Mouse (Mus musculus): ENCODE measurements around the gene Fam13c.
"Not testable (repeated sequence)": the region's sequence is repeated elsewhere in the genome, so short reads cannot be mapped to it uniquely, and the experiment has no call there.

Fam13c gene

GRCm38 (mm10) chr10:70439676-70440521 lies at the start of gene Fam13c:
Fam13c (plus strand) TSS chr10:70440481.
- no peak for DNase-seq (ENCODE audit: low read depth in 1 of 2, low spot score in 2 of 2)

- no peak for DNase-seq (ENCODE audit: low read depth in 1 of 2, low spot score in 2 of 2)
Observed at GRCm38 (mm10) chr10:70395900-70396299, 44.4 kb upstream of the Fam13c start.

- no peak for DNase-seq (ENCODE audit: low read depth in 1 of 2, low spot score in 2 of 2)
Observed at GRCm38 (mm10) chr10:70398224-70398623, 42.1 kb upstream of the Fam13c start.

GRCm38 (mm10) chr10:70402006-70402405 lies 38.3 kb upstream of the Fam13c start:
- no peak for DNase-seq (ENCODE audit: low read depth in 1 of 2, low spot score in 2 of 2)

- DNase-seq (ENCODE audit: low read depth in 1 of 2, low spot score in 2 of 2), result no peak
Observed at GRCm38 (mm10) chr10:70402711-70403110, 37.6 kb upstream of the Fam13c start.

- no peak for DNase-seq (ENCODE audit: low read depth in 1 of 2, low spot score in 2 of 2)
Observed at GRCm38 (mm10) chr10:70417811-70418486, 22.3 kb upstream of the Fam13c start.

GRCm38 (mm10) chr10:70419282-70420264 lies 20.7 kb upstream of the Fam13c start:
- no peak for DNase-seq (ENCODE audit: low read depth in 1 of 2, low spot score in 2 of 2)

- no peak for DNase-seq (ENCODE audit: low read depth in 1 of 2, low spot score in 2 of 2)
Observed at GRCm38 (mm10) chr10:70426373-70426772, 13.9 kb upstream of the Fam13c start.

- no peak for DNase-seq (ENCODE audit: low read depth in 1 of 2, low spot score in 2 of 2)
Observed at GRCm38 (mm10) chr10:70428121-70428662, 12.1 kb upstream of the Fam13c start.

GRCm38 (mm10) chr10:70429341-70429740 lies 10.9 kb upstream of the Fam13c start:
- DNase-seq (ENCODE audit: low read depth in 1 of 2, low spot score in 2 of 2), result no peak

GRCm38 (mm10) chr10:70433334-70433733 lies 6.9 kb upstream of the Fam13c start:
- DNase-seq (ENCODE audit: low read depth in 1 of 2, low spot score in 2 of 2), result no peak

- not testable (repeated sequence) for DNase-seq (ENCODE audit: low read depth in 1 of 2, low spot score in 2 of 2)
Observed at GRCm38 (mm10) chr10:70433736-70434135, 6.5 kb upstream of the Fam13c start.

- no peak for DNase-seq (ENCODE audit: low read depth in 1 of 2, low spot score in 2 of 2)
Observed at GRCm38 (mm10) chr10:70436656-70437055, 3.6 kb upstream of the Fam13c start.

- no peak for DNase-seq (ENCODE audit: low read depth in 1 of 2, low spot score in 2 of 2)
Observed at GRCm38 (mm10) chr10:70437289-70437688, 3.0 kb upstream of the Fam13c start.

- no peak for DNase-seq (ENCODE audit: low read depth in 1 of 2, low spot score in 2 of 2)
Observed at GRCm38 (mm10) chr10:70440639-70441461, 569 bp downstream of the Fam13c start.

GRCm38 (mm10) chr10:70442156-70442555 lies 1.9 kb downstream of the Fam13c start:
- no peak for DNase-seq (ENCODE audit: low read depth in 1 of 2, low spot score in 2 of 2)

- no peak for DNase-seq (ENCODE audit: low read depth in 1 of 2, low spot score in 2 of 2)
Observed at GRCm38 (mm10) chr10:70442623-70443022, 2.3 kb downstream of the Fam13c start.

GRCm38 (mm10) chr10:70447787-70448186 lies 7.5 kb downstream of the Fam13c start:
- DNase-seq (ENCODE audit: low read depth in 1 of 2, low spot score in 2 of 2), result no peak

- no peak for DNase-seq (ENCODE audit: low read depth in 1 of 2, low spot score in 2 of 2)
Observed at GRCm38 (mm10) chr10:70449206-70449605, 8.9 kb downstream of the Fam13c start.

GRCm38 (mm10) chr10:70455886-70456305 lies 15.6 kb downstream of the Fam13c start:
- no peak for DNase-seq (ENCODE audit: low read depth in 1 of 2, low spot score in 2 of 2)

Data from monocyte, adult 2 months (primary cell).